Mouse (Mus musculus) brain, embryonic 14.5 days (tissue): Measurements from ENCODE around the gene Ets2.

ENCODE experiments used
- CTCF ChIP-seq: fragments of 200-500 bp; IDR thresholded peaks from 2 replicates; pipeline ENCODE4 v1.5.1; 2012; ENCODE audit warnings: inconsistent platforms, mild to moderate bottlenecking, moderate library complexity, borderline replicate concordance; ENCODE audit not compliant: insufficient read depth, insufficient read length; ENCODE audit errors: extremely low read depth
- POLR2A ChIP-seq: fragments of 200-500 bp; IDR thresholded peaks from 2 replicates; pipeline ENCODE4 v1.6.1; 2012; ENCODE audit warnings: mild to moderate bottlenecking, inconsistent platforms, borderline replicate concordance; ENCODE audit not compliant: poor library complexity, insufficient read depth, insufficient read length, severe bottlenecking; ENCODE audit errors: extremely low read depth

GRCm38 (mm10) chr16:95676668-95677067, 25.2 kb upstream of the Ets2 start:
- TF ChIP-seq CTCF: no peak
- no peak for TF ChIP-seq POLR2A
